Mouse (Mus musculus) stomach, postnatal 0 days (tissue): ENCODE measurements around the gene Map4k3.

ENCODE experiments used
- CTCF ChIP-seq: IDR thresholded peaks from 2 replicates; pipeline ENCODE4 v1.5.1; 2016; ENCODE audit warnings: antibody characterized with exemption, low read depth, mild to moderate bottlenecking, moderate library complexity
- EP300 ChIP-seq: optimal IDR thresholded peaks from 2 replicates; pipeline ENCODE3; 2016; ENCODE audit warnings: antibody characterized with exemption

GRCm38 (mm10) chr17:80579089-80579488 is 149.2 kb downstream of the Map4k3 start:
- no peak for TF ChIP-seq CTCF
- TF ChIP-seq EP300, result no peak
